Mouse (Mus musculus) spleen, postnatal 36 days (tissue): ENCODE measurements around the gene Tsen15.

Experiments used
- DNase-seq, 2 experiments: peaks; one replicate each; pipeline ENCODE4 v3.0.0; 2022; ENCODE audit warnings: low spot score in 2 of 2, mixed read lengths in 1 of 2

Tsen15 gene

GRCm38 (mm10) chr1:152386188-152386835, at the start of gene Tsen15:
Gene Tsen15 (minus strand): TSS chr1:152386688.
- peak; percentile 81 to 82 for DNase-seq

GRCm38 (mm10) chr1:152434166-152434565, 47.7 kb upstream of the Tsen15 start:
- no peak for DNase-seq

GRCm38 (mm10) chr1:152429805-152430204, 43.3 kb upstream of the Tsen15 start:
- DNase-seq, result no peak

- DNase-seq, result no peak
These were observed 41.6 kb upstream of the Tsen15 start for GRCm38 (mm10) chr1:152427912-152428581.

GRCm38 (mm10) chr1:152423052-152423451, 36.6 kb upstream of the Tsen15 start:
- no peak for DNase-seq

GRCm38 (mm10) chr1:152422295-152422694, 35.8 kb upstream of the Tsen15 start:
- no peak for DNase-seq

- no peak for DNase-seq
These were observed 31.1 kb upstream of the Tsen15 start for GRCm38 (mm10) chr1:152417602-152418001.

GRCm38 (mm10) chr1:152416306-152416904, 29.9 kb upstream of the Tsen15 start:
- DNase-seq, result no peak

GRCm38 (mm10) chr1:152414451-152414850, 28.0 kb upstream of the Tsen15 start:
- no peak for DNase-seq

- DNase-seq, result no peak
These were observed 27.5 kb upstream of the Tsen15 start for GRCm38 (mm10) chr1:152413961-152414360.

GRCm38 (mm10) chr1:152413116-152413515, 26.6 kb upstream of the Tsen15 start:
- DNase-seq, result no peak

GRCm38 (mm10) chr1:152410657-152411056, 24.2 kb upstream of the Tsen15 start:
- DNase-seq, result no peak

GRCm38 (mm10) chr1:152409356-152409755, 22.9 kb upstream of the Tsen15 start:
- DNase-seq, result no peak

- no peak for DNase-seq
These were observed 20.8 kb upstream of the Tsen15 start for GRCm38 (mm10) chr1:152407021-152407946.

- no peak for DNase-seq
These were observed 14.4 kb upstream of the Tsen15 start for GRCm38 (mm10) chr1:152400556-152401540.

- peak in 1 of 2 experiments; percentile 2 for DNase-seq
These were observed 13.5 kb upstream of the Tsen15 start, which contains the start of gene Colgalt2 for GRCm38 (mm10) chr1:152399790-152400555. Gene Colgalt2 (plus strand): TSS chr1:152399830.

- DNase-seq, result no peak
These were observed 12.2 kb upstream of the Tsen15 start for GRCm38 (mm10) chr1:152398708-152399107.

- DNase-seq, result no peak
These were observed 8.5 kb upstream of the Tsen15 start for GRCm38 (mm10) chr1:152394956-152395515.

- DNase-seq, result no peak
These were observed 7.6 kb upstream of the Tsen15 start for GRCm38 (mm10) chr1:152394137-152394536.
